Mouse (Mus musculus) MEL (cell line): ENCODE measurements around the gene Mylk.

ENCODE experiments used
- CTCF ChIP-seq, 3 experiments: IDR thresholded peaks in 2 of 3; conservative IDR thresholded peaks in 1 of 3; 2 replicates each; pipeline ENCODE4 v1.5.1; 2011 to 2012; ENCODE audit warnings: low read length in 3 of 3, low read depth in 2 of 3, mild to moderate bottlenecking in 2 of 3, improper control_type of control experiment in 1 of 3, inconsistent platforms in 1 of 3, mixed read lengths in 1 of 3, moderate library complexity in 1 of 3; ENCODE audit not compliant: control insufficient read depth in 1 of 3, insufficient read depth in 1 of 3, poor library complexity in 1 of 3, severe bottlenecking in 1 of 3
- EP300 ChIP-seq, 2 experiments: IDR thresholded peaks; 2 replicates each; pipeline ENCODE4 v1.6.1; 2011; ENCODE audit warnings: improper control_type of control experiment in 2 of 2, low read length in 2 of 2, low read depth in 1 of 2, mild to moderate bottlenecking in 1 of 2
- GATA1 ChIP-seq: IDR thresholded peaks from 2 replicates; pipeline ENCODE4 v1.6.1; 2011; ENCODE audit warnings: low read depth, low read length, improper control_type of control experiment
- MEF2A ChIP-seq: IDR thresholded peaks from 2 replicates; pipeline ENCODE4 v1.6.1; 2014; ENCODE audit warnings: low read depth, mild to moderate bottlenecking, inconsistent platforms, low read length, improper control_type of control experiment; ENCODE audit not compliant: poor library complexity, insufficient replicate concordance, severe bottlenecking; ENCODE audit errors: extremely low read depth
- MYB ChIP-seq: IDR thresholded peaks from 2 replicates; pipeline ENCODE4 v1.6.1; 2011; ENCODE audit warnings: mild to moderate bottlenecking, low read depth, low read length, improper control_type of control experiment
- MYC ChIP-seq: IDR thresholded peaks from 2 replicates; pipeline ENCODE4 v1.6.1; 2011; ENCODE audit warnings: low read depth, mild to moderate bottlenecking, low read length, improper control_type of control experiment, moderate library complexity
- POLR2A ChIP-seq, 2 experiments: IDR thresholded peaks; 2 replicates each; pipeline ENCODE4 v1.6.1; 2011 to 2012; ENCODE audit warnings: low read length in 2 of 2, mild to moderate bottlenecking in 2 of 2, control low read depth in 1 of 2, improper control_type of control experiment in 1 of 2, low read depth in 1 of 2, moderate library complexity in 1 of 2; ENCODE audit not compliant: control insufficient read depth in 1 of 2, insufficient read depth in 1 of 2, poor library complexity in 1 of 2
- POLR2AphosphoS2 ChIP-seq: IDR thresholded peaks from 2 replicates; pipeline ENCODE4 v1.6.1; 2011; ENCODE audit warnings: low read length, improper control_type of control experiment
- SIN3A ChIP-seq: IDR thresholded peaks from 2 replicates; pipeline ENCODE4 v1.6.1; 2012; ENCODE audit warnings: low read length, improper control_type of control experiment, inconsistent platforms
- USF1 ChIP-seq: IDR thresholded peaks from 2 replicates; pipeline ENCODE4 v1.6.1; 2014; ENCODE audit warnings: low read depth, mild to moderate bottlenecking, inconsistent platforms, low read length, improper control_type of control experiment, moderate library complexity
- ZKSCAN1 ChIP-seq: IDR thresholded peaks from 2 replicates; pipeline ENCODE4 v1.6.1; 2012; ENCODE audit warnings: low read depth, mild to moderate bottlenecking, inconsistent platforms, low read length, improper control_type of control experiment, moderate library complexity
- ZMIZ1 ChIP-seq: IDR thresholded peaks from 2 replicates; pipeline ENCODE4 v1.6.1; 2012; ENCODE audit warnings: low read depth, mild to moderate bottlenecking, inconsistent platforms, low read length, improper control_type of control experiment, moderate library complexity

- TF ChIP-seq CTCF (IDR thresholded peaks at IDR 0.05 in 2 of 3, conservative IDR thresholded peaks at IDR 0.05 in 1 of 3; ENCODE audit: control insufficient read depth in 1 of 3, insufficient read depth in 1 of 3, low read depth in 2 of 3, low read length in 3 of 3, poor library complexity in 1 of 3, severe bottlenecking in 1 of 3) (no peak), MYB (no peak), MYC (no peak), GATA1 (no peak), ZKSCAN1 (no peak), MEF2A (no peak), SIN3A (no peak), USF1 (no peak), ZMIZ1 (no peak), EP300 (IDR thresholded peaks at IDR 0.05; ENCODE audit: low read depth in 1 of 2, low read length in 2 of 2) (no peak), POLR2AphosphoS2 (no peak), POLR2A (IDR thresholded peaks at IDR 0.05; ENCODE audit: control insufficient read depth in 1 of 2, insufficient read depth in 1 of 2, low read depth in 1 of 2, low read length in 2 of 2, poor library complexity in 1 of 2) (no peak)
Measured at GRCm38 (mm10) chr16:34992854-34993253, 247.8 kb downstream of the Mylk start.
